Mouse (Mus musculus) thymus, adult 2 months (tissue): Measurements from ENCODE around the gene Mettl21a.

Source experiments
- CTCF ChIP-seq: fragments of 200-500 bp; IDR thresholded peaks from 2 replicates; pipeline ENCODE4 v1.5.1; 2012; ENCODE audit warnings: mild to moderate bottlenecking, control low read depth, low read length, moderate library complexity, borderline replicate concordance; ENCODE audit not compliant: control insufficient read depth, poor library complexity, insufficient read depth; ENCODE audit errors: extremely low read depth
- POLR2A ChIP-seq: fragments of 200-500 bp; IDR thresholded peaks from 2 replicates; pipeline ENCODE4 v1.6.1; 2012; ENCODE audit warnings: mild to moderate bottlenecking, low read length, control low read depth, moderate library complexity; ENCODE audit not compliant: control insufficient read depth, poor library complexity, insufficient read depth; ENCODE audit errors: extremely low read depth

GRCm38 (mm10) chr1:64617715-64617984, 608 bp upstream of the Mettl21a start:
- TF ChIP-seq CTCF, result peak; percentile 99
- no peak for TF ChIP-seq POLR2A
